Mouse (Mus musculus) monocyte, adult 5-6 weeks (primary cell): ENCODE data around the gene Zfp788. TPM values are rescaled to one million over a fixed set of nuclear protein-coding genes. Genes with fewer than 3 reads are reported as not detected.
"Not testable (repeated sequence)": the region's sequence is repeated elsewhere in the genome, so short reads cannot be mapped to it uniquely, and the experiment has no call there.

Experiments used
- ATAC-seq: fragments of 153-309, 156-312 bp; replicated peaks from 2 replicates; pipeline ENCODE4 v1.8.0; 2017; ENCODE audit warnings: mild to moderate bottlenecking; ENCODE audit not compliant: low TSS enrichment, insufficient number of reproducible peaks, severe bottlenecking, poor library complexity, low FRiP score
- total RNA-seq: library from RNA; stranded (forward); fragments of 200-1000, 200-491, 200-594 nt; gene quantifications from 3 replicates; pipeline ENCODE4 v1.2.3, GENCODE M21; 2017

Gene Zfp788
- 8.6 to 11.7 TPM (median 10.1 TPM) in 3 replicates for total RNA-seq

DNA sequence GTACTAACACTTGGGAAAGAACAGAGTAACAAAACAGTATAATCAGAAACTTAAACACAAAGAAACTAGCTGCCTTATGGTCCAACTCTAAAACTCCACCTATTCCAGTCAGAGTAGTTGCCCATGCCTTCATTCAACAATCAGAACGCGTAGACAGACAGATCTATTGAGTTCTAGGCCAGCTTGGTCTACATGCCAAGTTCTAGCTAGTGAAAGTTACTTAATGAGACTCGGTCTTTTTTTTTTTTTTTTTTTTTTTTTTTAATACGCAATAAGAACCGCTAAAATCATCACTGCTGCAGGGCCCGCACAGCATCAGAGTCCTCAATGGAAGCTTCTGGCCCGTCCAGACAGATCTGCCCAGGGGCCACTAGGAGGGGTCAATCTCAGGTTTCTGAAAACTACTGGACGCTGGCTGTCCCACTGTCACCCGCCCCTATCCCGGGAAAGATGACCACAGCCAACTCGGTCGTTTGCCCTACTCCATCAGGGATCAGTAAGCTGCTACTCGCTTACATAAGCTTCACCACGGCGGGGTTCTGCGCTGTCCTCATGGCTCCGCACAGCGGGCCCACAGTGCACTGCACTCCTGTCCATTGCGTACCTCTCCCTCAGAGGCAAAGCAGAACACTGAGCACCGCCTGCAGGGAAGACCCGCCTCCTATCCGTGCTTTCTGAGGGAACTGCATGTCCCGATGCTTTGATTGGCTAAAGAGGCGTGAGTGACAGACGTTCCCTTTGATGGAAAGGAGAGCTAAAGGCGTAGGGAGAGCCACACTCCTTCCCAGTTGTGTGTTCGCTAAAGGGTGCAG lies at the start of gene Zfp788:
Gene Zfp788, plus strand, starts transcription at position 795 of the 812 bp plus-strand sequence.
- peak; percentile 94 for ATAC-seq

GRCm38 (mm10) chr7:41587831-41588230 lies 45.2 kb upstream of the Zfp788 start:
- not testable (repeated sequence) for ATAC-seq

GRCm38 (mm10) chr7:41598615-41599014 lies 34.4 kb upstream of the Zfp788 start:
- no peak for ATAC-seq

DNA sequence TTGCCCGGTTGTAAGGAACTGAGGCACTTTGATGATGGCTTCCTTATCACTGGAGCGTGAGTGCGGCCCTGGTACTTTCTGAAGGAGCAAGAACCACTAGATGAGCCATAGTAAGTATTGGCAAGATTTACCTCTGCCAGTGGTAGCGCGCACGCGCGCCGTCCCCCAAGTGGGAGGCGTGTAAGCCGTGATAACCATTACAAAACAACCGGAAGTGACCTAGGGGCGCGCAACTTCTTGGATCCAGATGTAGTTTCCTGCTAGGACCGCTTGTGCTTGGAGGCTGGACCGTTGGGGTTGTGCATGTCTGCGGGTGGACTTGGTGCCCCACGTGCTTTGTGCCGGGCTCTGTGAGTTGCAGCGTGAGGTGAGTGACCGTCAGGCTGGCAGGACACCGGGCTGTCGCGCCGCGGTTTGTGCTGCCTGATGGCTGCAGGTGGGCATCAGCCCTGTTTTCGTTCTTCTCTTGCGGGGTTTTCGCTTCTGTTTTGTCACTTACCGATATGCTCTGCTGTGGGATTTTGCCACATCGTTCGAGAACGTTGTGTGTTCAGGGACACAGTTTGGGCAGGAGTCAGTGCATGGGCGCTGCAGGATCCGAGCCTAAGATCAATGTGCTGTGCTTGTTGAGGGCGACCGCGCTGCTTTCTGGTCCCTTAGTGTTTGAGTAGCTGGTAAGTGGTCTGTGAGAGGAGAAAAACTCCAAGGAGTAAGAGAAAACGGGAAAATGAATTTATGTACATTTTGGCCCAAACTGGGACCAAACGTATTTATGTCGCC lies 33.8 kb upstream of the Zfp788 start, which contains the start of gene 2610021A01Rik:
Gene 2610021A01Rik, plus strand, starts transcription at position 197 of the 780 bp plus-strand sequence.
- ATAC-seq, result peak; percentile 97

DNA sequence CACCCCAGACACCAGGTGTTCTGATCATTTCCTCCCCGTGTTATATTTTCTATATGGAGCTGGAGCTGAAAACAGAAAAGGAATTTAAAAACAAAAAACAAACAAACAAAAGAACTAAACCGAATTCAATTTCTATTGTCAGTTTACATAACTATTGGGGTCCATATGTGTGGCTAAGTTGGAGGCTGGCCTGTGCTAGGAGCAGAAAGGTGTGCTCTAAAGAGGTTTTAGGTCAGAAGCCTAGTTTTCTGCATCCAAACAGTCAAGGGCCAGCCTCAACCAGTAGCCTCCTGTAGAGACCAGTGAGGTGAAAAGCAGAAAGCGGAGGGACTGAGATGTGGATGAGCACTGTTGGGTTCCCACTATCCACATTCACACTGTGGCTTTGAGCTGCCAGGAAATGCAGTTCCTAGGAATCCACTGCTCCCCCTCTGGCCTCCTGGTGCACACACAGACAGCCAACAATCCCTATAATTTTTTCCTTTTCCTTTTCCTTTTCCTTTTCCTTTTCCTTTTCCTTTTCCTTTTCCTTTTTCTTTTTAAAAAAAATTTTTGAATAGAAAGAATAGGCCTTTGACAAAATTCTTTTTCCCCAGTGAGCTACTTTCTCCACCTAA lies 33.0 kb upstream of the Zfp788 start:
- no peak for ATAC-seq

GRCm38 (mm10) chr7:41611654-41612053 lies 21.3 kb upstream of the Zfp788 start:
- ATAC-seq, result no peak

GRCm38 (mm10) chr7:41616241-41616640 lies 16.8 kb upstream of the Zfp788 start:
- not testable (repeated sequence) for ATAC-seq

- peak; percentile 93 for ATAC-seq
These were observed 400 bp downstream of the Zfp788 start for GRCm38 (mm10) chr7:41633221-41633984.

DNA sequence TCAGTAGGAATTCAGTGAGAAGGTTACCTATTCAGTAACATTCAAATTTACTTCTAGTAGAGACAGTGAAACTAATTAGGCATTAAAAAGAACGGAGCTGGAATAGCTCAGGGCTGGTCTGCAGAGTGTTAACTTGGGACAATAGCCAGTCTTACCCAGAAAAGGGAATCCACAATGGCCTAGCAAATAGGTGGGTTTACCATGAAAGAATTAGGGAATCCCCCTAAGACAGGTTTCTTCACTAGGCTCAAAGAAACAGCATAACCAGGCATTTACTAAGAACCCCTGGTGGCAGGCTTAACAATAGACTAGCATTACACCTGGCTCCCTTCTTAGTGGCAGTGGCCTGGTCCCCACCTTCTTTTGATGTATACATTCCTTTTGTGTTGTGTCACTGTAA lies 41.3 kb downstream of the Zfp788 start:
- not testable (repeated sequence) for ATAC-seq

Other genes with a start within 250 kb of the Zfp788 start
- 29.6 to 41.6 TPM (median 31.8 TPM) in 3 replicates for gene AI987944, start 239.8 kb upstream of the Zfp788 start, total RNA-seq
- under 0.01 TPM in 1 of 3 replicates, not detected in the others for gene Vmn2r57, start 184.5 kb upstream of the Zfp788 start, total RNA-seq
- gene Gm20449, start 133.8 kb upstream of the Zfp788 start, total RNA-seq, result not detected in 3 replicates
- 1.8 to 9.9 TPM (median 5.0 TPM) in 3 replicates for gene AW146154, start 133.3 kb upstream of the Zfp788 start, total RNA-seq
- gene Gm6871, start 59.5 kb upstream of the Zfp788 start, total RNA-seq, result not detected in 3 replicates
- 7.1 to 21.6 TPM (median 9.3 TPM) in 3 replicates for gene 2610021A01Rik, start 34.0 kb upstream of the Zfp788 start, total RNA-seq
- not detected in 3 replicates for gene Vmn2r58, start 239.5 kb downstream of the Zfp788 start, total RNA-seq